Mouse (Mus musculus): ENCODE data around the gene Pms2. TPM values are rescaled to one million over a fixed set of nuclear protein-coding genes. Genes with fewer than 3 reads are reported as not detected.

Pms2 gene
- polyA plus RNA-seq, 1 experiment from 2014 or later, result 24.2 TPM

- no peak for ATAC-seq (ENCODE audit: insufficient number of reproducible peaks, low FRiP score)
- H3K27ac ChIP-seq (ENCODE audit: poor library complexity, severe bottlenecking), result no peak overlapping the region
- H3K4me3 ChIP-seq, result no peak overlapping the region
- H3K27me3 ChIP-seq (replicated peaks), result no peaks in the 10 kb centered on the region
- H3K9ac ChIP-seq, result no peak overlapping the region
- H3K4me1 ChIP-seq (replicated peaks), result peaks cover 44% of the 10 kb centered on the region
- 85% methylated on average over 8 of the region's 8 CpGs for WGBS
- no peak overlapping the region for H3K4me2 ChIP-seq
- H3K36me3 ChIP-seq, result peaks cover 62% of the 10 kb centered on the region
- H3K9me3 ChIP-seq (replicated peaks), result no peaks in the 10 kb centered on the region
Measured at GRCm38 (mm10) chr5:143906429-143906828, 3.3 kb upstream of the Pms2 start.

- no peak for ATAC-seq (ENCODE audit: insufficient number of reproducible peaks, low FRiP score)
- Histone ChIP-seq H3K4me3 (peak overlapping the region; percentile 70), H3K4me1 (replicated peaks) (peaks cover 44% of the 10 kb centered on the region), H3K9me3 (replicated peaks) (no peaks in the 10 kb centered on the region), H3K4me2 (peak overlapping the region; percentile 71), H3K36me3 (peaks cover 41% of the 10 kb centered on the region), H3K27ac (ENCODE audit: poor library complexity, severe bottlenecking) (peak overlapping the region; percentile 93), H3K9ac (peak overlapping the region; percentile 77), H3K27me3 (replicated peaks) (no peaks in the 10 kb centered on the region)
- 2% methylated on average over 9 of the region's 9 CpGs for WGBS
Measured at GRCm38 (mm10) chr5:143908926-143909325, 838 bp upstream of the Pms2 start.

GRCm38 (mm10) chr5:143916221-143916620 lies 6.5 kb downstream of the Pms2 start:
- no peak overlapping the region for H3K9ac ChIP-seq
- H3K4me1 ChIP-seq (replicated peaks), result peaks cover under 1% of the 10 kb centered on the region; the same call in 1 of the 2 replicates
- H3K4me2 ChIP-seq, result no peak overlapping the region
- no peak for ATAC-seq (ENCODE audit: insufficient number of reproducible peaks, low FRiP score)
- H3K27me3 ChIP-seq (replicated peaks), result no peaks in the 10 kb centered on the region
- no peak overlapping the region for H3K27ac ChIP-seq (ENCODE audit: poor library complexity, severe bottlenecking)
- peaks cover 56% of the 10 kb centered on the region for H3K36me3 ChIP-seq
- H3K9me3 ChIP-seq (replicated peaks), result no peaks in the 10 kb centered on the region
- H3K4me3 ChIP-seq, result no peak overlapping the region
- 91% methylated on average over 9 of the region's 9 CpGs for WGBS

- H3K27me3 ChIP-seq (replicated peaks), result no peaks in the 10 kb centered on the region
- no peak overlapping the region for H3K27ac ChIP-seq (ENCODE audit: poor library complexity, severe bottlenecking)
- H3K9ac ChIP-seq, result no peak overlapping the region
- peaks cover 64% of the 10 kb centered on the region for H3K36me3 ChIP-seq
- H3K4me1 ChIP-seq (replicated peaks), result no peaks in the 10 kb centered on the region
- no peak overlapping the region for H3K4me3 ChIP-seq
- no peaks in the 10 kb centered on the region for H3K9me3 ChIP-seq (replicated peaks)
- H3K4me2 ChIP-seq, result no peak overlapping the region
- ATAC-seq (ENCODE audit: insufficient number of reproducible peaks, low FRiP score), result no peak
- WGBS, result 59% methylated on average over 5 of the region's 5 CpGs
Measured at GRCm38 (mm10) chr5:143917418-143917817, 7.7 kb downstream of the Pms2 start.

- peaks cover 70% of the 10 kb centered on the region for H3K36me3 ChIP-seq
- no peaks in the 10 kb centered on the region for H3K9me3 ChIP-seq (replicated peaks)
- no peak overlapping the region for H3K4me3 ChIP-seq
- H3K27me3 ChIP-seq (replicated peaks), result no peaks in the 10 kb centered on the region
- H3K4me2 ChIP-seq, result no peak overlapping the region
- H3K4me1 ChIP-seq (replicated peaks), result no peaks in the 10 kb centered on the region
- ATAC-seq (ENCODE audit: insufficient number of reproducible peaks, low FRiP score), result no peak
- no peak overlapping the region for H3K27ac ChIP-seq (ENCODE audit: poor library complexity, severe bottlenecking)
- no peak overlapping the region for H3K9ac ChIP-seq
- WGBS, result 89% methylated on average over 3 of the region's 3 CpGs
Measured at GRCm38 (mm10) chr5:143918120-143918519, 8.4 kb downstream of the Pms2 start.

- 67% methylated on average over 6 of the region's 6 CpGs for WGBS
- H3K36me3 ChIP-seq, result peaks cover 84% of the 10 kb centered on the region
- no peaks in the 10 kb centered on the region for H3K27me3 ChIP-seq (replicated peaks)
- no peak overlapping the region for H3K4me3 ChIP-seq
- no peak overlapping the region for H3K9ac ChIP-seq
- ATAC-seq (ENCODE audit: insufficient number of reproducible peaks, low FRiP score), result peak; percentile 55; the same call in 1 of the 2 replicates
- H3K9me3 ChIP-seq (replicated peaks), result no peaks in the 10 kb centered on the region
- H3K4me1 ChIP-seq (replicated peaks), result no peaks in the 10 kb centered on the region
- no peak overlapping the region for H3K4me2 ChIP-seq
- H3K27ac ChIP-seq (ENCODE audit: poor library complexity, severe bottlenecking), result no peak overlapping the region
Measured at GRCm38 (mm10) chr5:143924781-143925452, 15.2 kb downstream of the Pms2 start.

GRCm38 (mm10) chr5:143927875-143928274 lies 18.1 kb downstream of the Pms2 start, which contains the start of gene Gm42421:
Gene Gm42421 (plus strand): TSS chr5:143928175.
- no peak within 1 kb of the TSS for H3K4me3 ChIP-seq

GRCm38 (mm10) chr5:143929291-143929690 lies 19.5 kb downstream of the Pms2 start:
- no peak overlapping the region for H3K4me2 ChIP-seq
- H3K27me3 ChIP-seq (replicated peaks), result no peaks in the 10 kb centered on the region
- H3K9ac ChIP-seq, result no peak overlapping the region
- no peaks in the 10 kb centered on the region for H3K9me3 ChIP-seq (replicated peaks)
- WGBS, result 92% methylated on average over 4 of the region's 4 CpGs
- no peak for ATAC-seq (ENCODE audit: insufficient number of reproducible peaks, low FRiP score)
- no peak overlapping the region for H3K27ac ChIP-seq (ENCODE audit: poor library complexity, severe bottlenecking)
- H3K4me1 ChIP-seq (replicated peaks), result 0 out of 2 replicates have a peak, but pooled peaks cover 5% of the 10 kb centered on the region
- H3K4me3 ChIP-seq, result no peak overlapping the region
- H3K36me3 ChIP-seq, result peaks cover 76% of the 10 kb centered on the region

More at GRCm38 (mm10) chr5:143927875-143928274, 18.1 kb downstream of the Pms2 start, which contains the start of gene Gm42421:
- Histone ChIP-seq H3K9me3 (replicated peaks) (no peaks in the 10 kb centered on the region), H3K9ac (no peak within 1 kb of the TSS), H3K27ac (ENCODE audit: poor library complexity, severe bottlenecking) (no peak within 1 kb of the TSS), H3K4me1 (replicated peaks) (0 out of 2 replicates have a peak, but pooled peaks cover 5% of the 10 kb centered on the region), H3K27me3 (replicated peaks) (no peaks in the 10 kb centered on the region), H3K36me3 (peaks cover 89% of the 10 kb centered on the region), H3K4me2 (no peak within 1 kb of the TSS)
- WGBS, result 95% methylated on average over 8 of the region's 8 CpGs
- ATAC-seq (ENCODE audit: insufficient number of reproducible peaks, low FRiP score), result no peak

GRCm38 (mm10) chr5:143930656-143931055 lies 20.9 kb downstream of the Pms2 start:
- Histone ChIP-seq H3K4me1 (replicated peaks) (0 out of 2 replicates have a peak, but pooled peaks cover 5% of the 10 kb centered on the region), H3K27me3 (replicated peaks) (no peaks in the 10 kb centered on the region), H3K9me3 (replicated peaks) (no peaks in the 10 kb centered on the region), H3K27ac (ENCODE audit: poor library complexity, severe bottlenecking) (no peak overlapping the region), H3K4me2 (no peak overlapping the region), H3K4me3 (no peak overlapping the region), H3K36me3 (peaks cover 64% of the 10 kb centered on the region), H3K9ac (no peak overlapping the region)
- WGBS, result 90% methylated on average over 12 of the region's 12 CpGs
- ATAC-seq (ENCODE audit: insufficient number of reproducible peaks, low FRiP score), result no peak

GRCm38 (mm10) chr5:143931863-143932580 lies 22.3 kb downstream of the Pms2 start:
- Histone ChIP-seq H3K27me3 (replicated peaks) (no peaks in the 10 kb centered on the region), H3K9me3 (replicated peaks) (no peaks in the 10 kb centered on the region), H3K9ac (no peak overlapping the region), H3K4me1 (replicated peaks) (0 out of 2 replicates have a peak, but pooled peaks cover 7% of the 10 kb centered on the region), H3K4me3 (no peak overlapping the region), H3K27ac (ENCODE audit: poor library complexity, severe bottlenecking) (no peak overlapping the region), H3K36me3 (peaks cover 50% of the 10 kb centered on the region), H3K4me2 (no peak overlapping the region)
- ATAC-seq (ENCODE audit: insufficient number of reproducible peaks, low FRiP score), result no peak
- WGBS, result 76% methylated on average over 6 of the region's 6 CpGs

GRCm38 (mm10) chr5:143932831-143933230 lies 23.1 kb downstream of the Pms2 start, which contains the start of gene Rsph10b:
Gene Rsph10b (plus strand): TSS chr5:143933035.
- Histone ChIP-seq H3K9ac (no peak within 1 kb of the TSS), H3K4me1 (replicated peaks) (0 out of 2 replicates have a peak, but pooled peaks cover 8% of the 10 kb centered on the region), H3K27ac (ENCODE audit: poor library complexity, severe bottlenecking) (no peak within 1 kb of the TSS), H3K36me3 (peaks cover 45% of the 10 kb centered on the region), H3K27me3 (replicated peaks) (no peaks in the 10 kb centered on the region), H3K4me3 (no peak within 1 kb of the TSS), H3K4me2 (no peak within 1 kb of the TSS), H3K9me3 (replicated peaks) (no peaks in the 10 kb centered on the region)
- WGBS, result 22% methylated on average over 8 of the region's 8 CpGs
- ATAC-seq (ENCODE audit: insufficient number of reproducible peaks, low FRiP score), result no peak
